Comparison of ENCODE assay signal across 9 mouse cellular contexts in the genomic region with DNA sequence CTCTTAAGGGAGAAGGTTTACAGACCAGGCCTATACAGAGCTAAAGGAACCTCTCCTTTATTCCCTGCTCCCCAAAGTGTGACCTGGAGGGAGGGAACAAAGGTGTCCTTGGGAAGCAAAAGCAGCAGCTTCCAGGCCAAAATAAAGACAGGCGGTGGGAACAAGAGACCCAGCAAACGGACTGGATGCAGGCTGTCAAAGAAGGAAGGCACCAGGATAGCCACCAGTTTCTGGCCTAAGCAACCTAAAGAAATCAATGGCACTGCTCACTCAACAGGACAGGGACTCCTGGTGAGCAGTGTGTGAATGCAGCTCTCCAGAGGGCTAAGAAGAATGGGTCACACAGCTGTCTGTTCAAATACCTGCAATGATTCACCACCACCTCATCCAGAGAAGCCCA. TPM values are rescaled to one million over a fixed set of nuclear protein-coding genes. Genes with fewer than 3 reads are reported as not detected.
DNase-seq lines count a peak whose midpoint lies in the region; ATAC-seq and TF ChIP-seq lines count a peak whose summit lies in the region.
"Had no signal": no experiment of that assay in that cellular context is flagged by ENCODE, and none has a peak within 500 bp of the region (broad histone marks: within the 10 kb centered on the region; RNA-seq: fewer than 3 reads in every experiment).

No protein-coding gene starts in this region.

- no peak overlapping the region for H3K9ac ChIP-seq in forebrain, embryonic 12.5 days
- H3K9ac ChIP-seq in forebrain, postnatal 0 days: no peak overlapping the region
- no peak overlapping the region for H3K9ac ChIP-seq in lung, embryonic 14.5 days
- no peak overlapping the region for H3K9ac ChIP-seq in limb, embryonic 13.5 days
- peak overlapping the region; percentile 41; the same call in 1 of the 2 replicates for H3K9ac ChIP-seq in neural tube, embryonic 13.5 days

- no peak for DNase-seq in forebrain, postnatal 0 days
- DNase-seq in lung, embryonic 14.5 days: no peak
- no peak for DNase-seq in lung, postnatal 14 days
- DNase-seq in gastrocnemius, postnatal 10 days: no peak
- DNase-seq: cerebellum, postnatal 25 days had no signal

- no peak for TF ChIP-seq CTCF in forebrain, postnatal 0 days (IDR thresholded peaks at IDR 0.05; ENCODE audit: low read depth)
- no peak for TF ChIP-seq CTCF in lung, embryonic 14.5 days (IDR thresholded peaks at IDR 0.05; ENCODE audit: low read depth)

- no peaks in the 10 kb centered on the region for H3K9me3 ChIP-seq in forebrain, embryonic 12.5 days
- no peaks in the 10 kb centered on the region for H3K9me3 ChIP-seq in forebrain, postnatal 0 days (ENCODE audit: low read length)
- no peaks in the 10 kb centered on the region for H3K9me3 ChIP-seq in lung, embryonic 14.5 days (ENCODE audit: low read depth, low read length)
- no peaks in the 10 kb centered on the region for H3K9me3 ChIP-seq in limb, embryonic 13.5 days
- H3K9me3 ChIP-seq in neural tube, embryonic 13.5 days: no peaks in the 10 kb centered on the region

- H3K27ac ChIP-seq in forebrain, embryonic 12.5 days: no peak overlapping the region
- H3K27ac ChIP-seq in forebrain, postnatal 0 days (ENCODE audit: low read depth, low read length): no peak overlapping the region
- no peak overlapping the region for H3K27ac ChIP-seq in lung, embryonic 14.5 days (ENCODE audit: low read depth)
- no peak overlapping the region for H3K27ac ChIP-seq in limb, embryonic 13.5 days
- no peak overlapping the region for H3K27ac ChIP-seq in neural tube, embryonic 13.5 days (replicated peaks)

- ATAC-seq in forebrain, embryonic 12.5 days (ENCODE audit: low FRiP score): no peak
- ATAC-seq in forebrain, postnatal 0 days: no peak
- ATAC-seq in lung, embryonic 14.5 days (ENCODE audit: insufficient read depth): no peak
- ATAC-seq in limb, embryonic 13.5 days (ENCODE audit: low FRiP score, low read depth): no peak
- ATAC-seq in neural tube, embryonic 13.5 days (ENCODE audit: low read depth): no peak
- no peak for ATAC-seq in granulocyte monocyte progenitor cell, adult 5-6 weeks (replicated peaks; ENCODE audit: poor library complexity, severe bottlenecking)

- WGBS in forebrain, embryonic 12.5 days: 66% methylated on average over 2 of the region's 2 CpGs
- WGBS in forebrain, postnatal 0 days: 56% methylated on average over 2 of the region's 2 CpGs
- 53% methylated on average over 2 of the region's 2 CpGs for WGBS in lung, embryonic 14.5 days
- WGBS in limb, embryonic 13.5 days: 35% methylated on average over 2 of the region's 2 CpGs
- WGBS in neural tube, embryonic 13.5 days: 55% methylated on average over 2 of the region's 2 CpGs

- peak overlapping the region; percentile 71 for H3K4me2 ChIP-seq in forebrain, embryonic 12.5 days
- H3K4me2 ChIP-seq in forebrain, postnatal 0 days (ENCODE audit: low read depth): no peak overlapping the region
- peak overlapping the region; percentile 0; the same call in 1 of the 2 replicates for H3K4me2 ChIP-seq in lung, embryonic 14.5 days
- peak overlapping the region; percentile 90 for H3K4me2 ChIP-seq in limb, embryonic 13.5 days (replicated peaks)
- peak overlapping the region; percentile 89 for H3K4me2 ChIP-seq in neural tube, embryonic 13.5 days

- H3K4me1 ChIP-seq in forebrain, embryonic 12.5 days: peaks cover 24% of the 10 kb centered on the region
- H3K4me1 ChIP-seq in forebrain, postnatal 0 days (ENCODE audit: insufficient read depth): peaks cover 13% of the 10 kb centered on the region; the same call in 1 of the 2 replicates
- peaks cover 11% of the 10 kb centered on the region; the same call in 1 of the 2 replicates for H3K4me1 ChIP-seq in lung, embryonic 14.5 days (ENCODE audit: insufficient read depth)
- peaks cover 25% of the 10 kb centered on the region for H3K4me1 ChIP-seq in limb, embryonic 13.5 days
- H3K4me1 ChIP-seq in neural tube, embryonic 13.5 days (replicated peaks): peaks cover 44% of the 10 kb centered on the region

- H3K4me3 ChIP-seq in forebrain, embryonic 12.5 days (replicated peaks): no peak overlapping the region
- no peak overlapping the region for H3K4me3 ChIP-seq in forebrain, postnatal 0 days (ENCODE audit: low read depth, low read length)
- no peak overlapping the region for H3K4me3 ChIP-seq in lung, embryonic 14.5 days (ENCODE audit: low read depth, low read length)
- peak overlapping the region; percentile 96; the same call in 1 of the 2 replicates for H3K4me3 ChIP-seq in limb, embryonic 13.5 days
- peak overlapping the region; percentile 95; the same call in 1 of the 2 replicates for H3K4me3 ChIP-seq in neural tube, embryonic 13.5 days

- no peaks in the 10 kb centered on the region for H3K36me3 ChIP-seq in forebrain, embryonic 12.5 days (replicated peaks)
- no peaks in the 10 kb centered on the region for H3K36me3 ChIP-seq in forebrain, postnatal 0 days (ENCODE audit: insufficient read depth)
- no peaks in the 10 kb centered on the region for H3K36me3 ChIP-seq in lung, embryonic 14.5 days (ENCODE audit: insufficient read depth)
- H3K36me3 ChIP-seq in limb, embryonic 13.5 days: no peaks in the 10 kb centered on the region
- H3K36me3 ChIP-seq in neural tube, embryonic 13.5 days: no peaks in the 10 kb centered on the region

- no peaks in the 10 kb centered on the region for H3K27me3 ChIP-seq in forebrain, embryonic 12.5 days
- H3K27me3 ChIP-seq in forebrain, postnatal 0 days (ENCODE audit: insufficient read depth, low read length): no peaks in the 10 kb centered on the region
- H3K27me3 ChIP-seq in lung, embryonic 14.5 days (ENCODE audit: insufficient read depth, low read length): no peaks in the 10 kb centered on the region
- H3K27me3 ChIP-seq in limb, embryonic 13.5 days: no peaks in the 10 kb centered on the region
- no peaks in the 10 kb centered on the region for H3K27me3 ChIP-seq in neural tube, embryonic 13.5 days

RNA-seq across cellular contexts. Expression of a gene that starts 1.8 kb away (rescaled TPM):
- polyA plus RNA-seq in forebrain, embryonic 12.5 days (2016; fragmentation: Nextera tagmentation; extraction: Ambion mirVana): 32.9 and 33.0 TPM in 2 replicates
- 68.0 and 82.5 TPM in 2 replicates for total RNA-seq in forebrain, postnatal 0 days (2014; rRNA removed)
- polyA plus RNA-seq in forebrain, postnatal 0 days (2015; fragmentation: Nextera tagmentation; extraction: Ambion mirVana): 18.4 and 21.0 TPM in 2 replicates
- 28.2 and 31.8 TPM in 2 replicates for polyA plus RNA-seq in lung, embryonic 14.5 days (2014; fragmentation: Nextera tagmentation; extraction: Ambion mirVana)
- polyA plus RNA-seq in limb, embryonic 13.5 days (2015; fragmentation: Nextera tagmentation; extraction: Ambion mirVana): 23.2 and 25.5 TPM in 2 replicates
- polyA plus RNA-seq in neural tube, embryonic 13.5 days (2015; fragmentation: Nextera tagmentation; extraction: Ambion mirVana): 24.5 and 24.9 TPM in 2 replicates
- 33.6 and 37.3 TPM in 2 replicates for total RNA-seq in granulocyte monocyte progenitor cell, adult 5-6 weeks (2014; fragmentation: Nextera tagmentation)
- 24.9 TPM in 2 replicates for total RNA-seq in granulocyte monocyte progenitor cell, adult 5-6 weeks (2017)
- total RNA-seq in gastrocnemius, postnatal 10 days (2021): 10 to 100 TPM; 20.7 to 30.7 TPM

Comparison
In these comparisons a context has a peak if more than half of its experiments do, and no peak if none do; other contexts are left out.
1. H3K4me3 ChIP-seq: peak in limb, embryonic 13.5 days (single experiment) and neural tube, embryonic 13.5 days (single experiment); none in forebrain, embryonic 12.5 days (single experiment), forebrain, postnatal 0 days (single experiment) and lung, embryonic 14.5 days (single experiment).